In genomic region chr8:13156327-13157097, GRCm38 (mm10) we compare ENCODE assay signal across 18 mouse cellular contexts. TPM values are rescaled to one million over a fixed set of nuclear protein-coding genes. Genes with fewer than 3 reads are reported as not detected.
A peak's percentile ranks its signal among the peaks of the same experiment; 100 is the strongest.
DNase-seq lines count a peak whose midpoint lies in the region; ATAC-seq lines count a peak whose summit lies in the region.
"Had no signal": no experiment of that assay in that cellular context is flagged by ENCODE, and none has a peak within 500 bp of the region (broad histone marks: within the 10 kb centered on the region; RNA-seq: fewer than 3 reads in every experiment).

No protein-coding gene starts in this region.

- peaks cover 14% of the 10 kb centered on the region for H3K36me3 ChIP-seq in heart, embryonic 12.5 days
- H3K36me3 ChIP-seq: intestine, embryonic 15.5 days had no signal

- no peak for DNase-seq in frontal cortex, postnatal 25 days (ENCODE audit: low spot score in 2 of 2)
- DNase-seq in heart, postnatal 4 days: no peak
- DNase-seq in frontal cortex, postnatal 36 days (ENCODE audit: low spot score in 2 of 2): peak; percentile 24 to 66
- peak; percentile 21 for DNase-seq in right cerebral cortex, postnatal 14 days
- DNase-seq in kidney, adult 18-20 months: no peak
- no peak for DNase-seq in urinary bladder, postnatal 36 days (ENCODE audit: low spot score in 2 of 2)
- DNase-seq: adrenal gland, postnatal 14 days; cerebellum, postnatal 10 days; kidney, postnatal 10 days; lung, postnatal 10 days; thymus, adult 2 months had no signal

- H3K4me3 ChIP-seq in heart, embryonic 12.5 days: no peak overlapping the region
- H3K4me3 ChIP-seq: forebrain, embryonic 13.5 days; intestine, embryonic 15.5 days; limb, embryonic 12.5 days had no signal

- peak overlapping the region; percentile 23; the same call in 1 of the 2 replicates for H3K9ac ChIP-seq in heart, embryonic 12.5 days
- H3K9ac ChIP-seq: forebrain, embryonic 13.5 days; intestine, embryonic 15.5 days; limb, embryonic 12.5 days; liver, embryonic 14.5 days had no signal

- no peaks in the 10 kb centered on the region for H3K27me3 ChIP-seq in heart, embryonic 12.5 days (replicated peaks)
- H3K27me3 ChIP-seq: forebrain, embryonic 13.5 days; intestine, embryonic 15.5 days; limb, embryonic 12.5 days had no signal

- ATAC-seq in frontal cortex, adult (ENCODE audit: low TSS enrichment): peak; percentile 79
- ATAC-seq in heart, embryonic 12.5 days (ENCODE audit: insufficient number of reproducible peaks, low FRiP score): no peak
- ATAC-seq: forebrain, embryonic 13.5 days; intestine, embryonic 15.5 days had no signal

- no peaks in the 10 kb centered on the region for H3K9me3 ChIP-seq in heart, embryonic 12.5 days (replicated peaks)
- H3K9me3 ChIP-seq: forebrain, embryonic 13.5 days; intestine, embryonic 15.5 days; limb, embryonic 12.5 days had no signal

- peaks cover 12% of the 10 kb centered on the region for H3K4me1 ChIP-seq in heart, embryonic 12.5 days (replicated peaks)

- H3K27ac ChIP-seq in heart, embryonic 12.5 days (ENCODE audit: poor library complexity, severe bottlenecking): no peak overlapping the region
- H3K27ac ChIP-seq: forebrain, embryonic 13.5 days; intestine, embryonic 15.5 days; limb, embryonic 12.5 days; liver, embryonic 14.5 days had no signal

- WGBS in heart, embryonic 12.5 days: 63% methylated on average over 12 of the region's 12 CpGs

- no peak overlapping the region for H3K4me2 ChIP-seq in heart, embryonic 12.5 days
- H3K4me2 ChIP-seq: forebrain, embryonic 13.5 days; intestine, embryonic 15.5 days; limb, embryonic 12.5 days had no signal

RNA-seq across cellular contexts. Expression of gene Lamp1, which starts 2.4 kb away (rescaled TPM):
- polyA plus RNA-seq in heart, embryonic 12.5 days (2016; fragmentation: Nextera tagmentation; extraction: Ambion mirVana): 364 and 372 TPM in 2 replicates
- total RNA-seq in heart, postnatal 4 days (2021): 100 to 1,000 TPM; 282 to 294 TPM

RNA-seq across cellular contexts. Expression of gene Grtp1, which starts 43.9 kb away (rescaled TPM):
- polyA plus RNA-seq in heart, embryonic 12.5 days (2016; fragmentation: Nextera tagmentation; extraction: Ambion mirVana): 19.8 and 22.7 TPM in 2 replicates
- total RNA-seq in heart, postnatal 4 days (2021): 1 to 10 TPM; 6.1 TPM
- total RNA-seq: granulocyte monocyte progenitor cell, adult 5-6 weeks had no signal

RNA-seq across cellular contexts. Expression of gene Cul4a, which starts 51.1 kb away (rescaled TPM):
- 124 and 137 TPM in 2 replicates for polyA plus RNA-seq in heart, embryonic 12.5 days (2016; fragmentation: Nextera tagmentation; extraction: Ambion mirVana)
- 10 to 100 TPM; 76.7 to 80.0 TPM for total RNA-seq in heart, postnatal 4 days (2021)

RNA-seq across cellular contexts. Expression of gene Pcid2, which starts 51.3 kb away (rescaled TPM):
- polyA plus RNA-seq in heart, embryonic 12.5 days (2016; fragmentation: Nextera tagmentation; extraction: Ambion mirVana): 29.3 and 29.5 TPM in 2 replicates
- total RNA-seq in heart, postnatal 4 days (2021): 10 to 100 TPM; 14.0 TPM

Comparison
In these comparisons a context has a peak if more than half of its experiments do, and no peak if none do; other contexts are left out.
1. DNase-seq: peak in frontal cortex, postnatal 36 days (2 of 2) and right cerebral cortex, postnatal 14 days (single experiment); none in frontal cortex, postnatal 25 days (0 of 2), heart, postnatal 4 days (single experiment), kidney, adult 18-20 months (single experiment) and urinary bladder, postnatal 36 days (0 of 2).